Mouse (Mus musculus) heart, adult 2 months (tissue): ENCODE results near the gene Dclre1a. TPM values are rescaled to one million over a fixed set of nuclear protein-coding genes. Genes with fewer than 3 reads are reported as not detected.
A peak's percentile ranks its signal among the peaks of the same experiment; 100 is the strongest.

Source experiments
- DNase-seq, 2 experiments: peaks; one replicate each; pipeline ENCODE4 v3.0.0; 2021
- H3K27ac ChIP-seq: fragments of 200-600 bp; 2 replicates; pipeline ENCODE4 v1.8.1; 2022
- H3K27me3 ChIP-seq: fragments of 200-500 bp; 2 replicates; pipeline ENCODE4 v1.6.1; 2012; ENCODE audit warnings: mild to moderate bottlenecking, low read length, inconsistent platforms, mixed read lengths; ENCODE audit not compliant: control insufficient read depth, insufficient read depth
- H3K36me3 ChIP-seq: fragments of 200-500 bp; 2 replicates; pipeline ENCODE4 v1.6.1; 2012; ENCODE audit warnings: low read length, inconsistent platforms; ENCODE audit not compliant: control insufficient read depth, insufficient read depth
- H3K4me1 ChIP-seq: fragments of 200-500 bp; 2 replicates; pipeline ENCODE4 v1.6.1; 2011; ENCODE audit warnings: low read length; ENCODE audit not compliant: control insufficient read depth, insufficient read depth
- H3K4me3 ChIP-seq: fragments of 200-600 bp; 2 replicates; pipeline ENCODE4 v1.8.1; 2022
- H3K79me2 ChIP-seq: fragments of 200-500 bp; replicated peaks from 2 replicates; pipeline ENCODE4 v1.6.1; 2012; ENCODE audit warnings: mild to moderate bottlenecking, inconsistent platforms, low read length, moderate library complexity, mixed read lengths; ENCODE audit not compliant: control insufficient read depth, insufficient read depth
- H3K9ac ChIP-seq: fragments of 200-500 bp; 2 replicates; pipeline ENCODE4 v1.6.1; 2012; ENCODE audit warnings: low read depth, mild to moderate bottlenecking, control low read depth, inconsistent platforms, low read length, mixed read lengths
- CTCF ChIP-seq: fragments of 200-600 bp; IDR thresholded peaks from 2 replicates; pipeline ENCODE4 v1.8.1; 2022; ENCODE audit warnings: antibody characterized with exemption, mild to moderate bottlenecking, moderate library complexity
- EP300 ChIP-seq: fragments of 200-500 bp; IDR thresholded peaks from 2 replicates; pipeline ENCODE4 v1.6.1; 2011; ENCODE audit warnings: low read depth, low read length, control low read depth; ENCODE audit not compliant: insufficient read depth
- POLR2A ChIP-seq: fragments of 200-500 bp; IDR thresholded peaks from 2 replicates; pipeline ENCODE4 v1.6.1; 2011; ENCODE audit warnings: mild to moderate bottlenecking, low read depth, low read length, control low read depth; ENCODE audit not compliant: insufficient read depth
- WGBS: fragments of 180-500 bp; shearing (Covaris S2); methylation state at CpG from one replicate; pipeline ENCODE4 v1.1.7; 2018; 5-methylcytosine and 5-hydroxymethylcytosine counted together
- intact Hi-C: fragments of 180-260 bp; cut with DNase I; formaldehyde crosslinking; loops from one replicate; pipeline ENCODE4 v1.15.1; 2025
- polyA plus RNA-seq: library from polyadenylated mRNA; depleted of rRNA; stranded (reverse); fragments of >200 nt; gene quantifications from 2 replicates; pipeline ENCODE4 v1.2.3, GENCODE M21; 2012
- total RNA-seq, 2 experiments: library from RNA; stranded (reverse); gene quantifications; 2 replicates each; pipeline ENCODE4 v1.2.3; 2021

Gene Dclre1a
- total and polyA plus RNA-seq, 3 experiments, result 3.3 to 10.8 (median 9.2) TPM

DNA sequence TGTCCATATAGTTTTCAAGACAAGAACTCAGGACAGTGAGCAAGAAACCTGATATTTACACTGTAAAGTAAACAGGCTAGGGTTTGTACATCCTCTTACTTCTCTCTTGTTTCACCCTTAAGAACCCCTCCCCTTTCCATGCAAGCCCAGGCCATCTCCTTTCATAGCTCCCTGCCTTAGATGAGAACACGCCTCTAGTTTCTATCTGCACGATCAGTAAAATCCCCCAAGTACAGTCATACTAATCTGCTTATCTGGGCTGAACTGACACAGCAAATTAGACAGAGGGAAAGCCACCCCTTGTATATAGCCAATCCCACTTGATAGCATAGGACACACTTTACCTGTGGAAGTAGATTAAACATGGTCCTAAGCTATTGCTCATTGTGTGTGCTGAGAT, 23.2 kb upstream of the Dclre1a start:
- 79% methylated on average over 2 of the region's 2 CpGs for WGBS
- TF ChIP-seq EP300, result no peak
- no peak for TF ChIP-seq POLR2A
- no peak for TF ChIP-seq CTCF
- DNase-seq, result no peak
- peaks cover 9% of the 10 kb centered on the region for H3K36me3 ChIP-seq
- peaks cover 2% of the 10 kb centered on the region for H3K79me2 ChIP-seq
- intact Hi-C loops, result no loop called here
- no peaks in the 10 kb centered on the region for H3K27me3 ChIP-seq
- peaks cover 7% of the 10 kb centered on the region for H3K4me1 ChIP-seq
- H3K27ac ChIP-seq, result peak overlapping the region; percentile 14; the same call in 1 of the 2 replicates
- H3K9ac ChIP-seq, result no peak overlapping the region
- H3K4me3 ChIP-seq, result no peak overlapping the region

DNA sequence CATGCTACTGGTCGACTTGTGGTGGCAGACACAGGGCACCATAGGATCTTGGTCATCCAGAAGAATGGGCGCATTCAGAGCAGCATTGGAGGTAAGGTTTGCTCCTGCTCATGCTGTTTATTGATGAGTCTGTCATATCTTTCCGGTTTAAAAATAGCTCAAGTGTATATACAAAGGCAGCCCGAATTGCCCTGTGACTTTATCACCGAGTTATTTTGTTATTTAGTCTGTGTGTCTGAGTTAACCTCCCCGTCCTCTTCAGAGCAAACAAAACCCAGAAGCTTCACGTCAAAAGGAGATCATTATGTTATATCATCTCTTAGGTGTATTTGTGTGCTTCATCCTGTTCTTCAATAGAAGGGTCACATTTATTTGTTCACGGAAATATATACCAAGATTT, 22.8 kb upstream of the Dclre1a start:
- peaks cover 2% of the 10 kb centered on the region for H3K79me2 ChIP-seq
- intact Hi-C loops, result no loop called here
- 64% methylated on average over 8 of the region's 8 CpGs for WGBS

DNA sequence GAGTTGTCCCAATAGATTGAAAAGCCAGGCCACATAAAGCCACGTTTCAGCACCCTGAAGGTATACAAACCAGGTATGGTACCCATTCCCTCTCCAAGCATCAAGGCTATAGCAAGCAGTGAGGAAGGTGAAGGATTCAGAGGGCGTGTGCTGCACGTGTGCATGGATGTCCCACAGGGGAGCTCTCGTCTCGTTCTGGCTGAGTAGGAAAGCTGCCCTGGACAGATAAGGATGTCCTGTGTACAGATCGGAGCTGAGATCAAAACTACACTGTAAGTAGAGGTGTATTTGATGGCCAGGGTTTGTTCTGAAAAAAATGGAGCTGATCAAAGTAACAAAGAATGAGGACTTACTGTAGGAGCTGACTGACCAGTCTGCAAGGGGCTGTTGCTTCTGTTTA, 18.9 kb upstream of the Dclre1a start:
- WGBS, result 67% methylated on average over 6 of the region's 6 CpGs
- Histone ChIP-seq H3K27me3 (no peaks in the 10 kb centered on the region), H3K4me1 (peaks cover 10% of the 10 kb centered on the region), H3K79me2 (peaks cover 3% of the 10 kb centered on the region), H3K9ac (no peak overlapping the region), H3K4me3 (no peak overlapping the region), H3K36me3 (peaks cover 9% of the 10 kb centered on the region), H3K27ac (no peak overlapping the region)
- intact Hi-C loops, result loop anchor here (1.0 to 5.0 kb wide), 4 partner anchors 145 to 340 kb away; partner anchors contain the start of gene Adrb1
- TF ChIP-seq POLR2A (no peak), CTCF (no peak), EP300 (no peak)
- no peak for DNase-seq

More for the DNA sequence above, 22.8 kb upstream of the Dclre1a start:
- Histone ChIP-seq H3K9ac (no peak overlapping the region), H3K4me3 (no peak overlapping the region), H3K27me3 (no peaks in the 10 kb centered on the region), H3K27ac (no peak overlapping the region), H3K4me1 (peaks cover 7% of the 10 kb centered on the region), H3K36me3 (peaks cover 9% of the 10 kb centered on the region)
- no peak for DNase-seq
- TF ChIP-seq EP300 (no peak), POLR2A (no peak), CTCF (no peak)

DNA sequence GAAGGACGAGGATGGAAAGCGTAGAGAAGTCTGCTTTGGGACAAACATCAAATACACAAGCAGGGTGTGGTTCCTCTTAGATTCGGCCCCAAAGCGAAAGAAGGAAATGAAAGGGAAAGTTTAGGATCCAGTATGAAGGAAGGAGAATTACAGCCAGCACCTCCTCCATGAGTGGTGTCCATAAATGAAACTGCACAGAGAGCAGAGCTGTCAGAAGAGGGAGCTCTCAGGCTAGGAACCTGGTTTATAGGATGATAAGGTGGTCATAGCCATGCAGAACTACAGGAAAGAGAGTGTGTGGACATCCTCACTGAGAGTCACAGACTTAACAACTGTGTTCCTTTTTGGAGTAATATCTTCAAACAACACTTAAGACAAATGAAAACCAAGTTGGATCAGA, 18.0 kb upstream of the Dclre1a start:
- peaks cover 2% of the 10 kb centered on the region; the same call in 1 of the 2 replicates for H3K79me2 ChIP-seq
- H3K36me3 ChIP-seq, result peaks cover 2% of the 10 kb centered on the region
- no peak overlapping the region for H3K27ac ChIP-seq
- intact Hi-C loops, result loop anchor here (1.0 to 5.0 kb wide), 4 partner anchors 144 to 341 kb away; partner anchors contain the start of gene Adrb1
- no peak overlapping the region for H3K4me3 ChIP-seq
- WGBS, result 35% methylated on average over 4 of the region's 4 CpGs
- H3K9ac ChIP-seq, result no peak overlapping the region
- peaks cover 7% of the 10 kb centered on the region for H3K4me1 ChIP-seq
- H3K27me3 ChIP-seq, result no peaks in the 10 kb centered on the region
- DNase-seq, result peak; percentile 46 to 67
- TF ChIP-seq CTCF (peak; percentile 86), POLR2A (no peak), EP300 (0 out of 2 replicates have a peak, but pooled peaks have one; percentile 65)

DNA sequence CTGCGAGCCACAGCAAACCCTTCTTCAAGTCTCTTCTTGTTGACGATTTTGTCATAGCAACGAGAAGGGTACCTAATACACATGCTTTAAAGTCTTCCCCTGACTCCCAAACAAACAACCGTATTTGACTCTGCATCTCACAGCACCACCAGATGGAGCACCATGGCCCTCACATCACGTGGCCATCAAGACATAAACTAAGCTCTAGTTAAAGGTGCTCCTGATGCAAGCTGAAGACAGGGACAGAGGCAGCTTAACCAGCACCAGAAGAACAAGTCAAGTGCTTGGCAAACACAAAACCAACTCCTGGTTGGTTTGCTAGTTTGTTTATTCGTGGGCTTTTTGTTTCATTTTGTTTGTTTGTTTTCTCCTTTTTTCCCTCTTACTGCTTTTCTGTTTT, 17.3 kb upstream of the Dclre1a start:
- H3K9ac ChIP-seq, result no peak overlapping the region
- H3K27me3 ChIP-seq, result no peaks in the 10 kb centered on the region
- intact Hi-C loops, result loop anchor here (2.0 to 5.0 kb wide), 4 partner anchors 143 to 342 kb away; partner anchors contain the start of gene Adrb1
- WGBS, result 54% methylated on average over 6 of the region's 6 CpGs
- peak; percentile 63 for TF ChIP-seq CTCF
- TF ChIP-seq EP300, result no peak
- H3K36me3 ChIP-seq, result no peaks in the 10 kb centered on the region
- no peak overlapping the region for H3K4me3 ChIP-seq
- peaks cover 2% of the 10 kb centered on the region; the same call in 1 of the 2 replicates for H3K79me2 ChIP-seq
- DNase-seq, result no peak
- no peak overlapping the region for H3K27ac ChIP-seq
- peaks cover 5% of the 10 kb centered on the region for H3K4me1 ChIP-seq

DNA sequence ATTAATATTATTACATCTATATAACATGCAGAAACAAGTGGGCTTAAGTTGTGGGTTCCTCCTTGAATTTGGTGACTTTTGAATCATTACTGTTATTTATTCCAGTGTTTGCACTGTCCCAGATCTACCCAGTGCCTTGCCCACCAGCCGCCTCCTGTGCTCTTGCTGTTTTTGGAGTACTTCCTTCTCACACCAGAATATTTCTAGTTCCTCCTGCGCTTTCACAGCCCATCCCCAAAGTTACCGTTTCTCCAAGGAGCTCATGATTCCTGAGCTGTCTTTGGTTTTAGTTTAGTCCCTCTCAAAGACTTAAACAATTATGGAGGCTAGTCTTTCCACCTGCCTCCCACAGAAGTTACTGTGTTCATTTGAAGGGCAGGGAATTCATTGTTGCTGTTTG, 15.4 kb upstream of the Dclre1a start:
- Histone ChIP-seq H3K4me3 (no peak overlapping the region), H3K27ac (no peak overlapping the region), H3K79me2 (peaks cover 6% of the 10 kb centered on the region), H3K4me1 (peaks cover 6% of the 10 kb centered on the region), H3K9ac (no peak overlapping the region), H3K36me3 (no peaks in the 10 kb centered on the region), H3K27me3 (no peaks in the 10 kb centered on the region)
- no peak for DNase-seq
- WGBS, result 80% methylated on average over 3 of the region's 3 CpGs
- TF ChIP-seq CTCF, result no peak
- TF ChIP-seq EP300, result no peak
- TF ChIP-seq POLR2A, result no peak
- intact Hi-C loops, result no loop called here
